Mouse (Mus musculus): ENCODE data around the gene Klhl2. TPM values are rescaled to one million over a fixed set of nuclear protein-coding genes. Genes with fewer than 3 reads are reported as not detected.

Gene Klhl2
- polyA plus RNA-seq (2012; ENCODE audit: insufficient read depth, insufficient read length, missing spikeins) = 11.5 and 12.0 TPM in 2 replicates

DNA sequence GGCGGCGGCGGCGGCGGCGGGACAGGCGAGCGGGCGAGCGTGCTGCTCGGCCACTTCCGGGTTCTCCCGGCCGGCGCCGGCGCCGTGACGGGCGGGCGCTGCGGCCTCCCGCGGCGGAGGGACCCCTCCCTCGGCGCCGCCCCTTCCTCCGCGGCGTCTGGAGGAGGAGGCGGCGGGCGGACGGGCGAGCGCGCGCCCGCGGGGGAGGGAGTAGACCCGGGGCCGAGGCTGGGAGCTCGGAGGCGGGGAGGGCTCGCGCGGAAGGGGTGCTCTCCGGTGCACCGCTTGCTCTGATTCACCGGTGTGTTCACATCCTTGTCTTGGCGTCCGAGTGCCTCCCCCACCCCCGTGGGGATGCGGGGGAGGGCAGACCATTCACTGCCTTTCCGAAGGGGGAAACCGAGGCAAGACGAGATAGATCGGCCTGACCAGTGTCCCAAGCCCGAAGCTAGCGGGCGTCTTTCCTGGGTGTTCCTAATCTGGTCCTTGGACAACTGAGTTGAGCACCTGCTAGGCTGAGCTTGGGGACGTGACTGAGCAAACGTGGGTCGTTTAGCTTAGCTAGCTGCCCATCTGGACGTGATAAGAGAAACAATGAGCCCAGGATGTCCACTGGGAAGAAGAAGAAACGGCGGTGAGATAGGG is at the start of gene Klhl2:
Gene Klhl2 (minus strand): TSS at position 121 of the 645 bp plus-strand sequence.
- no peak within 1 kb of the TSS for H3K27ac ChIP-seq (ENCODE audit: insufficient read depth, low read depth, low read length)
- TF ChIP-seq CTCF (IDR thresholded peaks at IDR 0.05; ENCODE audit: low read depth, low read length) = no peak
- no peak for TF ChIP-seq POLR2A (IDR thresholded peaks at IDR 0.05; ENCODE audit: borderline replicate concordance, low read depth, low read length)
- peak within 1 kb of the TSS; percentile 91 for H3K4me3 ChIP-seq (ENCODE audit: insufficient read depth, low read length)
- H3K4me1 ChIP-seq (ENCODE audit: control insufficient read depth, insufficient read depth, low read length) = peaks cover 24% of the 10 kb centered on the region

DNA sequence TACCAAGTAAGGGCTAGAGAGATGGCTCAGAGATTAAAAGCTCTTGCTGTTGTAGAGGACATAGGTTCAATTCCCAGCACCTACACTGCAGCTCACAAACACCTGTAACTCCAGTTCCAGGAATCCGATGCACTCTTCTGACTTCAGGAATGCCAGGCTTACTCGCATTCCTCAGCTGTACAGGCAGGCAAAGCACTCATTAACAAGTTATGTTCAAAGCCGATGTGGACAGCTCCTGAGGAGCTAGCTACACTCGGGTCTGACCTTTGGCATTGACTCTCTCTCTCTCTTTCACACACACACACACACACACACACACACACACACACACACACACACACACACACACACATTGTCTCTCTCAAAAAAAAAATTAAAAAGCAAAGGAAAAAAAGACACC is 48.9 kb upstream of the Klhl2 start:
- peaks cover 2% of the 10 kb centered on the region; the same call in 1 of the 2 replicates for H3K4me1 ChIP-seq (ENCODE audit: control insufficient read depth, insufficient read depth, low read length)
- no peak overlapping the region for H3K27ac ChIP-seq (ENCODE audit: insufficient read depth, low read depth, low read length)
- TF ChIP-seq CTCF (IDR thresholded peaks at IDR 0.05; ENCODE audit: low read depth, low read length) = no peak
- TF ChIP-seq POLR2A (IDR thresholded peaks at IDR 0.05; ENCODE audit: borderline replicate concordance, low read depth, low read length) = no peak
- H3K4me3 ChIP-seq (ENCODE audit: insufficient read depth, low read length) = no peak overlapping the region

DNA sequence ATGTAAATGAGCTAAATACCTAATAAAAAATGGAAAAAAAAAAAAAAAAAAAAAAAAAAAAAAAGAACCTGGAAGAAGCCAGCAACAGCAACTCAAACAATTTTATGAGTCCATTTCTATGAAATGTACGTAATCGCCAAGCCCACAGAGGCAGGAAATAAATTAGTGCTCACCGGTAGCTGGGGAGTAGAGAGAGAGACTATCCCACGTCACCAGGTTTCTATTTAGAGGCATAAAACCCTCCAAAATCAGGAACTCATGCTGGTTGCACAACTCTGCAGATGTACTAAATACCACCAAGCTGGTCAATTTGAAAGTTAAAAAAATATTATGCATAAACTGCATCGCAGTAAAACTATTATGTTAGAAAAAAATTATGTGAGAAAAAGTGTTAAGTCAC is 46.9 kb upstream of the Klhl2 start:
- no peak for TF ChIP-seq POLR2A (IDR thresholded peaks at IDR 0.05; ENCODE audit: borderline replicate concordance, low read depth, low read length)
- TF ChIP-seq CTCF (IDR thresholded peaks at IDR 0.05; ENCODE audit: low read depth, low read length) = no peak
- Histone ChIP-seq H3K4me1 (ENCODE audit: control insufficient read depth, insufficient read depth, low read length) (peaks cover 2% of the 10 kb centered on the region; the same call in 1 of the 2 replicates), H3K27ac (ENCODE audit: insufficient read depth, low read depth, low read length) (no peak overlapping the region), H3K4me3 (ENCODE audit: insufficient read depth, low read length) (no peak overlapping the region)

DNA sequence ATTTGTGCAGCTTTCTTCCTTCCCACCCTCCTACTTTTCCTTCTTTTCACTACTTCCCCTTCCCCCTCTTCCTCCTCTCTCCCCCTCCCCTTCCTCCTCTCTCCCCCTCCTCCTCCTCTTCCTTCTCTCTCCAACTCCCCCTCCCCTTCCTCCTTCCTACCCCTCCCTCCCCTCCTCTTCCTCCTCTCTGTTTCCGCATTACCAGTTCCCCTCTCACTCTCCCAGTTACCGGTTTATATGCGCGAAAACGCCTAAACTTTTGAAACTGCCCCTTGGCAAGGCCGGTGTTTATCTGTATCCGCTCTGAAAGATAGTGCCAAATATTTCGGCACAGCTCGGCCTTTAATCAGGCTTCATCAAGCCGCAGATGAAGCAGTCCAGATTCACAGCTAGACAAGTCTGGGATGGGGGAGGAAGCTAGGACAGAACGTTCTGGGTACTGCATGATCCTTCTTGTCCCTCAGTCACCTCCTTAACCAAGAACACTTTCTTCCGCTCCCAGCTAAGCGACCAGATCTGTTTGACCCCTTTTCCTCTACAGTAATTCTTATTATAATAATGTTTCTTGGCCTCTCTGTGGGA is 30.9 kb upstream of the Klhl2 start:
- TF ChIP-seq POLR2A (IDR thresholded peaks at IDR 0.05; ENCODE audit: borderline replicate concordance, low read depth, low read length) (no peak), CTCF (IDR thresholded peaks at IDR 0.05; ENCODE audit: low read depth, low read length) (no peak)

DNA sequence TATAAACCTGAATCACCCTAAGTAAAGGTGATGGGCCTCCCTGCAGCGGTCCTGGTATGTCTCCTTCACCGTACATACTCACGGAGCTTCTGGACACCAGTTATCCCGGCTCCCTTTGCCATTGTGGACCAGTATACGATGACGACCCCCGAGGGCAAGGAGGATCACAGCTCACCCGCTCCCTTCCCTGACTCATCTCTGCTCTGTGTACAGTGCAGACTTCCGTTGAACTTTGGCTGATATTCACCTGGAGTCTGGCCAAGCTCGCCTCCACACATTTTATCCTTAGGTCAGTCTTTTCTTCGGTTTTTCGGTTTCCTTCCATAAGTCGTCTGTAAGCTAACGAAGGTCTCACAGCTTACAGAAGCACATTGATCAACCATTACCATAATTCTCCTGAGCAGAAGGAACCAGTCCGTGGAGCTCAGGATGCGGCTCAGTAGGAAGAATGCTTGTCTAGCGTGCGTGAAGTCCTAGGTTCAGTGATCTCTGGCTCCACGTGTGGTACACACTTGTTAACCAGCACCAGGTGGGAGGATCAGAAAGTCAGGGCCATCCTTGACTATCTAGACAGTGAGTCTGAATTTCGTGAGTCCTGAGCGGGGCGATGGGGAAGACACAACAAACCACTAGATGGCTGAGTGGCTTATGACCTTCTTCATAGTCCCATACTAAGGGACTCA is 28.0 kb upstream of the Klhl2 start:
- Histone ChIP-seq H3K4me1 (ENCODE audit: control insufficient read depth, insufficient read depth, low read length) (peaks cover 3% of the 10 kb centered on the region), H3K27ac (ENCODE audit: insufficient read depth, low read depth, low read length) (no peak overlapping the region), H3K4me3 (ENCODE audit: insufficient read depth, low read length) (no peak overlapping the region)
- TF ChIP-seq POLR2A (IDR thresholded peaks at IDR 0.05; ENCODE audit: borderline replicate concordance, low read depth, low read length) (no peak), CTCF (IDR thresholded peaks at IDR 0.05; ENCODE audit: low read depth, low read length) (no peak)

More for the DNA sequence above, 30.9 kb upstream of the Klhl2 start:
- H3K4me3 ChIP-seq (ENCODE audit: insufficient read depth, low read length) = no peak overlapping the region
- H3K4me1 ChIP-seq (ENCODE audit: control insufficient read depth, insufficient read depth, low read length) = peaks cover 3% of the 10 kb centered on the region
- H3K27ac ChIP-seq (ENCODE audit: insufficient read depth, low read depth, low read length) = no peak overlapping the region

DNA sequence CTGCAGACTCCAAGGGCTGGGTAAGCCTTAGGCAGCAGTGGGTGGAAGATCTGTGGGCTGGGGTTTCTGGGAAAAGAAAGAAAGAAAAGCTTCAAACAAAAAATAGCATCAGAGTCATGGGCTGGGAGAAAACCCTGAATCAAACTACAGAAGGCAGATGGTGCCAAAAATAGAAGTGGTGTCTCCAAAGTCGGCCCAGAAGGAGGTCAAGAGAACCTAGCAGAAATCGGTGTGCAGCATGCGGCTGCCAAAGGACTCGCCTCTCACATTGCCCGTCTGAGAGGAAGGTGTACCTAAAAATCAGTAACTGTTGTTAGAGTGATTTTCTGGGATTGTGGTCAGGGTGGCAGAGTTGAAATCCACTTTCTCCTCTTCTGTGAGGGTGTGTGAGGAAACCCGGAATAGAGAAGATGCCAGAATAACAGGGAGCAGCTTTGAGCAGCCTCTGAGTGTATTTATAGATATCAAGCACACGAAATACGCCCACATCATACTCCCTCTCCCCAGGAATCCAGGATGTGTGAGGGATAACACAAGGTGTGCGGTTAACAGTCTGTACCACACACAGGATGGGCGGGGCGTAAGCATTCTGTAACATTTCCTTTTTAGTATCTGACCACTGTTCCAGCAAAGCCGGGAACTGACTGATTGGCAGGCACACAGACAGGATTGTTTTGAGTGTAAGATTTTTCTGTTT is 21.8 kb upstream of the Klhl2 start:
- Histone ChIP-seq H3K27ac (ENCODE audit: insufficient read depth, low read depth, low read length) (no peak overlapping the region), H3K4me1 (ENCODE audit: control insufficient read depth, insufficient read depth, low read length) (no peaks in the 10 kb centered on the region), H3K4me3 (ENCODE audit: insufficient read depth, low read length) (no peak overlapping the region)
- TF ChIP-seq CTCF (IDR thresholded peaks at IDR 0.05; ENCODE audit: low read depth, low read length) (no peak), POLR2A (IDR thresholded peaks at IDR 0.05; ENCODE audit: borderline replicate concordance, low read depth, low read length) (no peak)

DNA sequence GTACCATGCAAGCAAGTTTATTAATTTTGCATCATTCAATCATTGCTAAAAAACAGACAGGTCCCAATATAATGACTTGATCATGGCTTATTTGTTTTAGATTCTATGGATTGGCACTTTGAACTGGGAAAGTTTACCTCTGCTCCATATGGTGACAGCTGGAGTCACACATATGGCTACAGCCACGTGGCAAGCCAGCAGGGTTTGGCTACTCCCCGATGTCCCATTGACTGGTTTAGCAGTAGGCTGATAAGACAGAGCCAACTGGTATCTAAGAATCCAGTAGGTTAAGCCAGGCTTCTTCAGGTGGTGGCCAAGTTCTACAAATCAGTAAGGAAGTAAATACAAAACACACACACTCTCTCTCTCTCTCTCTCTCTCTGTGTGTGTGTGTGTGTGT is 20.4 kb upstream of the Klhl2 start:
- H3K4me1 ChIP-seq (ENCODE audit: control insufficient read depth, insufficient read depth, low read length) = no peaks in the 10 kb centered on the region
- TF ChIP-seq CTCF (IDR thresholded peaks at IDR 0.05; ENCODE audit: low read depth, low read length) (no peak), POLR2A (IDR thresholded peaks at IDR 0.05; ENCODE audit: borderline replicate concordance, low read depth, low read length) (no peak)
- no peak overlapping the region for H3K27ac ChIP-seq (ENCODE audit: insufficient read depth, low read depth, low read length)
- H3K4me3 ChIP-seq (ENCODE audit: insufficient read depth, low read length) = no peak overlapping the region

DNA sequence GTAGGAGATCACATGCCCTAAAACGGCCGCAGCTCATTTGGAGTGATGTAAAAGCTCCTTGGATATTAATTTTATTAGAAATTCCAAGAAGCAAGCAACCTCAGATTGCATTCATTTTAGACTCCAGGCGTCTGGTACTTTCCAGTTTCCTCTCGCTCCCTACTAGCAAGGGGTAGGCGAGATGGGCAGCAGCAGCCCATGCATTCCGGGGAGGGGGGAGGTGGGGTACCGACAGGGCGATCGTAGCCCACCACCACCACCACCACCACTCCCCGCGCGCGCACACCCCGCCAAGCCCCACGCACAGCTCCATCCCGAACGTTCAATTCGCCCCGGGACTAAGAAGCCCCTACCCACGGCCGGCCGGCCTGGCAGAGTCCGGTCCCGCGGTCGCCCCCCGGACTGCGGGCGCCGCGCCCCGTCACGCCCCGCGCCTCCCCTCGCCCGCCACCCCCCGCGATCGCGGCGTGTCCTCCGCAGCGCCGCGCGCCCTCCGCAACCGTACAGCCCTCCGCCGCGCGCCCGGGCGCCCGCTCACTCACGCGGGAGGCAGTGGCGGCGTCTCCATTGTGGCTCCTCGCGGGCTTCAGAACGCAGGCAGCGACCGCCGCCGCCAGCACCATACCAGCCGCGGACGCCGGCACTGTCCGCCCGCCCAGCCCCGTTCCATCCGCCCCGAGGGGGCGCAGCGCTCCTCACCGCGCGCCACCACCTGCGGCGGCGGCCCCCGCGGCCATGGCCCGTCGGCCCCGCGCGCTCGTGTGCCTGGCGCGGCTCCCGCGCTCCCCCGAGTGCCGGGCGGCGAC is 523 bp downstream of the Klhl2 start:
- H3K4me3 ChIP-seq (ENCODE audit: insufficient read depth, low read length) = peak overlapping the region; percentile 91
- TF ChIP-seq CTCF (IDR thresholded peaks at IDR 0.05; ENCODE audit: low read depth, low read length) (no peak), POLR2A (IDR thresholded peaks at IDR 0.05; ENCODE audit: borderline replicate concordance, low read depth, low read length) (no peak)
- H3K4me1 ChIP-seq (ENCODE audit: control insufficient read depth, insufficient read depth, low read length) = peaks cover 25% of the 10 kb centered on the region
- no peak overlapping the region for H3K27ac ChIP-seq (ENCODE audit: insufficient read depth, low read depth, low read length)

DNA sequence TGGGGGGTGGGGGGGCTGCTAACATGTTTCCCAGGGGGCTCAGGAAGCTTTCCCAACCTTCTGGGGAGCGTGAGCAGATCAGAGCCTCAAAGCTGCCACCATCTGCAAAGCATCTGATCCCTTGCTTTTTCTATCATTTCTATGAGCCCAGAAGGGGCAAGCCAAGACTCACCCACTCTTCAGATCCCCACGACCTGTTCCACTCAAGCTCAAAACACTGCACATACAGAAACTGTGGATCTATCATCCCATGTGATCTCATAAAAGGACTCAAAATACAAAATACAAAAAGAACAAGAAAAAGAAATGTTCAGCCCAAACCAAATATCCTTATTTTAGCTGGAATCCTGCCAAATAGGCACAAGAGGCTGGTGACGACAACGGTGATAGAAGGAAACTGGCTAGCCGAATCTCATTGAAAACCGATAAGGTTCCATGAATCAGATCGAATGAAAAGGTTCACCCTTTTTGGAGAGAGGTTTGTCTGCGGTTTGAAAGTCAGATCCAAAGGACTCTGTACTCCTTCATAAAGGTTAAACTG is 1.5 kb downstream of the Klhl2 start:
- H3K4me3 ChIP-seq (ENCODE audit: insufficient read depth, low read length) = no peak overlapping the region
- H3K27ac ChIP-seq (ENCODE audit: insufficient read depth, low read depth, low read length) = no peak overlapping the region
- H3K4me1 ChIP-seq (ENCODE audit: control insufficient read depth, insufficient read depth, low read length) = peaks cover 32% of the 10 kb centered on the region
- no peak for TF ChIP-seq CTCF (IDR thresholded peaks at IDR 0.05; ENCODE audit: low read depth, low read length)
- no peak for TF ChIP-seq POLR2A (IDR thresholded peaks at IDR 0.05; ENCODE audit: borderline replicate concordance, low read depth, low read length)

All from bone marrow macrophage, adult 2 months (primary cell).